Mouse (Mus musculus): ENCODE results near the gene Cfap58.

The Cfap58 gene

DNA sequence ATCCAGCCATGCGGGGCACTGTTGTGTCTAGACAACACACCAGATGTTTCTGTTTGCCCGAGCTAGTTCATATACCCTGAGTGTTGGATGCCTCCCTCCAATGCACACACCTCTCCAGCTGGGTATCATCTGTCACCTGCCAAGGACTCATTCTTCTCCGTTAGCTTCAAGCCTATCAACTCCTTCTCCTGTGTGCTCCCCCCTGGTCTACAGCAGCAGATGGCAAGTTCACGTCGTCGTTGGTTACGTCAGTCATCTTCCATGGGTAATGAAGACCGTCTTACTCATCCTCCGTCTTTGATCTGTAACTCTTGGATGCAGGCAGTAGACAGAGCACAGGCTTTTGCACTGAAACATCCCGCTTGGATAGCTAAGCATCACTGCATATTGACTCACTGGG lies 42.8 kb downstream of the Cfap58 start:
- no peak for DNase-seq

DNA sequence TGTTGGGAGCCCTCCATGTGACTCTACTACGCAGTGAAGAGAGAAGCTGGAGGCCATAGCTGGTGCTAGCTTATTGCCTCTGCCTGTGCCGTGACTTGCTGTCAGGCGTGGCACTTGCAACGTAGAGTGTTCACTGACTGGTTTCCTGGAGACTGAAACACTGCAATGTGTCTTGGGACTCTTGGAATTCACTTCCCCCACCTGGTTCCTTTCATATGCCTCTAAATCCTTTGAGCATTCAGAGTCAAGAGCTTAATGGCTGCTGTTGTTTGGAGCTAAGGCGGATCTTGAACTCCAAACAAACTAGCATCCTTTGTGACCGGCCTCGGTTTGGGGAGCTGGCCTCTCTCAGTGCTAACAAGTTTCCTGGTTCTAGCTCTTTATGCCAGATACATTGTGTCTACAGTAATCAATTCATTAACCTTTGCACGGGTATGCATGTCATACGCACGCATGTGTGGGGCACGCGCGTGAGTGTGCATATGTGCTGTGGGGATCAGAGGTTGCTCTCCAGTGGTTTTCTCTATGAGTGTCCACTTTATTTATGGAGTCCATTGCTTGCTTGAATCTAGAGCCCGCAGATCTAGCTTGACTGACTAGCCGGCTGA lies 48.2 kb downstream of the Cfap58 start:
- no peak for DNase-seq

DNA sequence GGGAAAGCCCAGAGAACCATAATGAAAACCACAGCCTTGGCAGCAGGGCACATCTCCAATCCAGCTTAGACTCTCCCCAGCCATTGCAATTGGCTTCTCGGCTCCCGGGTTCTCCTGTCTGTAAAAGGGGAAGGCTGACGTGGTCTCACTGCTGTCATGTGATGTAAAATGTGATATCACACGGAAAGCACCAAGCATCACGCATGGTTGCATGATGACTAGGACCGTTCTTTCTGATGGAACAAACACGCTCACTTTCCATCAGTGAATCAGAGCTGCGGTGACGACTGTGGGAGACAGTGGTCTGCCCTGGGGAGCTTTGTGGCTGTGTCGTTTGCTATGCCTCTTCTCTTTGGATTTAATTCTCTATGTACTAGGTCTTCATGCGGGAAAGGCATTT lies 50.5 kb downstream of the Cfap58 start:
- DNase-seq = no peak

GRCm38 (mm10) chr19:47988456-47988855 lies 51.0 kb downstream of the Cfap58 start:
- peak in 1 of 2 experiments; percentile 26 for DNase-seq

DNA sequence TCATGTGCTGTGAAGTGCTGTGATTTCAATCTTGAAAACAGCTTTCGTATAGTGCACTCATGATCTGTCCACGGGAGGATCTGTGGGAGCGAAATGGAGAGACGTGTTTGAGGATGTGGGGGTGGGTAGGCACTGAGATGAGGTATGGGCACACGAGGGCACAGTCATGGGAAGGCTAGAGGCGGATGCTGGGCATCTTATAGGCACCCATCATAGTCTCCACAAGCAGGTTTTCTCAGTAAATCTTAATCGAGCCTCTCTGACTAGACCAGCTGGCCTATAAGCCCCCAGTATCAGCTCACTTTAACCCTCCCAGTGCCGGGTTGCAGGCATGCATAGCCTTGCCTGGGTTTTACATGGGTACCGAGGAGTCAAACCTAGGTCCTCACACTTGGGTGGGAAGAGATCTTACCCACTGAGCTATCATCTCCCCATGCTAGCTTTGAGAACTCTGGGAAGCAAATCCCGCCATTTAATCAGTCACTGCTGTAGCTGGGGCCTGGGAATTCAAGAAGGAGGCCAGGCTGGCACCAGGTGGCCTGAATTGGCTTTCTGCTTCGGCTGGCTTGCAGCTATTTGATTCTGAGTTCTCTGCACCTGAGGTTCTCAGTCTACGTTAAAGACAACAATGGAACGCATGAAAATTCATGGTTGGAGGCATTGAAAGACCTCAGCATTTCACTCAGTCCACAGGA lies 51.6 kb downstream of the Cfap58 start:
- DNase-seq = no peak

- no peak for DNase-seq
These were observed 52.1 kb downstream of the Cfap58 start for GRCm38 (mm10) chr19:47989575-47989891.

DNA sequence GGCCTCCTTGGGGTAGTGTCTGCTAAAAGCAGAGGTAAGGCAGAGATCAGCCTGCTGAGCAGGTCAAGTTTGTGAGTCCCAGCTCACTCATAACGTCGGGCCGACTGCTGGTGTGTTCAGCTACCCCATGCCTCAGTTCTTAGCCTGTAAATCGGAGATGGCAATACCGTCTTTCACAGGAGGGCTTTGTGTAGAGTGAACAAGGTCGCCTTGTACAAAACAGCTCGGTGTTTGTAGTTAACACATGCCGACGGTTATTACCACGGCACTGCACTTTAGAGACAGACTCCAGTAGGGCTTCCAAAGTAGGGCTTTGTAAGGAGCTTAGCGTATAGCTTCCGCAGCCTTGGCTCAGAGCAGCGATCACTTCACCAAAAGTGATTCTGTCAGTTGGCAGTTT lies 63.8 kb downstream of the Cfap58 start:
- DNase-seq = no peak

- DNase-seq = peak in 1 of 2 experiments; percentile 9
These were observed 64.3 kb downstream of the Cfap58 start for GRCm38 (mm10) chr19:48001774-48002173.

- DNase-seq = no peak
These were observed 71.4 kb downstream of the Cfap58 start for GRCm38 (mm10) chr19:48008771-48009413.

GRCm38 (mm10) chr19:48009586-48010331 lies 72.3 kb downstream of the Cfap58 start:
- no peak for DNase-seq

DNA sequence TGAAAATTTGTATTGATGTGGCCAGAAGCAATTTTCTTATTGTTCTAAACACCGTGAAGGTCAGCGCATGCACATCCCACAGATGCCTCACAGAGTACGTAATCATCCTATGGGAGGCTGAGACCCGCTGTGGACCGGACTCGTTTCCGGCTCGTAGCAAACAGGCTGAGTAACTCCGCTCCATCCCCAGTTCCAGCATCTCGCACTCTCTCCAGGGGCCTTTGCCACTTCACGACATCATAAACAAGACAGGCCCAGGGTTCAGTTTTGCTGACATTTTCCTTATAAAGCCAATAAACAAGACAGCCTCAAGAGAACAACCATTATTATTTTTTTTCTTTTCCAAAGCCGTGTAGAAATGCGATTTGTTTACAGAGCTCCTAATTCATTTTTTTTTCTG lies 82.6 kb downstream of the Cfap58 start:
- DNase-seq = peak in 1 of 2 experiments; percentile 35

DNA sequence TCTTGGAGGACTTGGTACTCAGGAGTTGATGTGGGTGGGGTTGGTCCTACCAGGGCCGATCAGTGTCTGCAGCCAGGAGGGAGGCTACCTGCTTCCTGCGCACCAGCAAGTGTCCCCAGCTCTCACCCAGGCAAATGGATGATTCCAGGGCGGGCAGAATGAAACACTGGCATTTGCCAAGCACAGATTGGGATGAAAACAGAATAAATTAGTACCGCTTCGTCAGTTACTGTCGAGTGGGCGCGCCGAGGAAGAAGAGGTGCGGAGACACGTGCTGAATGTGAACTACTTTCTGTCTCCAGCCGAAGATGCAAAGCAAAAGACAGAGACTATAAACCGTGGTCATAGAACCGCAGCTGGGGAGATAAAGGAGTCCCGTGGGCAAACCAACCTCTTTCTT lies 84.0 kb downstream of the Cfap58 start:
- no peak for DNase-seq

DNA sequence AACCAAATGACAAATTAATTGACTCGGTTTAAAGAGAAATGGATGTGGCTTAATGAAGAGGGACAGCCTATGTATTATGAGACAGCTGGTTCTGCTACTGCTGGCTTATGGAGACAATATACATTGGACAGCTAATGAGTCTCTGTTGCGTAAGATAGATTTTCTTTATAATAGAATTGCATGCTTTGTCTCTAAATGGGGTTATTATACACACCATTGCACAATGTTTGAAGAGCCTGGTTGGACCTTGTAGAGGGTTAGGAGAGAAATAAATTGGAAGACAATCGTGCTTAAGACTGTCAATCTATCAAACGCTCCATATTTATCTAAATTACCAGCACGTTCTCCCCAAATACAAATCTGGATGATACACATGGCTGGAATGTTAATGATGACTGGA lies 85.3 kb downstream of the Cfap58 start:
- no peak for DNase-seq

DNA sequence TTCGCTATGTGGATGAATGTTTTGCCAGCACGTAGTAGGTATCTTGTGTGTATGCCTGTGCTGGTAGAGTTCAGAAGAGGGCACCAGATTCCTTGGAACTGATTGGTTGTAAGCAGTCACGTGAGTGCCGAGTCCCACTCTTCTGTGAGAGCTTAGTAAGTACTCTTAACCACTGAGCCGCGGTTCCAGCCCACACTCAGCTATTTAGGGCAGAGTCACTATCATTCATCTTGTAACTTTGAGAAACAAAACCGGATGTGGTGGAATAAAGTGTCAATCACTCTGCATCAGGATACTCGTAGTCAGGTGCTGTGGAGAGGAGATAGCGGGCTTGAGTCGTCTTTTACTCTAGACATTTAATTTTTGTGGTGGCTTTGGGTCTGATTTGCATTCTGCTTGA lies 86.3 kb downstream of the Cfap58 start:
- DNase-seq = no peak

DNA sequence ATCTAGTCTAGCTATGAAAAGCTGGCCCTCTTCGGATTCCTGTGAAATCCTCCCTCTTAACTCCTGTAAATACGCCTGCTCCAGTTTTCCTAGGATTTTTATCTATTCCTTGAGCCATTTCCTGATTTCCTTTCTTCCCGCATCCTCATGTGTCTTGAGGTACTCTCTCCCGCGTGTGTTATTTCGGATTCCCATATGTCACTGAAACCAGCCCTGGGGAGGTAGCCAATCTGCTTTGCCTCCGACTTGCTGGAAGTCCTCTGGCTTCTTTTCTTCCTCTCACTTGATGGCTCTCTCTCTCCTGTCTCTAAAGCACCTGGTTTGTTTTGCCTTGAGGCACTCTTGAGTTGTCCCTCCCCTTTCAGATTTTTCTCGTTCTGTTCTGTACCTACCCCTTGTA lies 87.9 kb downstream of the Cfap58 start:
- DNase-seq = no peak

DNA sequence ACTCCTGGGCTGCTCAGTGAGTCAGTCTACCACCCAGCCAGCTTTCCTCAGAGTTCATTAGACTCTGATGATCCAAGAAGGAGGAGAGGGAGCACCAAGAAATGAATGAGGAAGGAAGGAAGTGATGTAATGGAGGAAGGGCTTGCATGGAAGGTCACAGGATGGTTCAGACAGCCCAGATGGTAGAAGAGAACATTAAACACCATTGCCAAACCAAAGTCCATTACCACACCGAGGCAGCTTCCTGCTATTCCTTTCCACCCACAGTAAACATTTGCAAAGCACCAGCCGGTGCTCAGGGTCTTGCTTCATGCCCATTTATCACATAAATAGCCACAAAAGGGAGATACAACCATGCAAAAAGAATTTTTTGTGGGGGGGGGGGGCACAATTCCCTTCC lies 89.4 kb downstream of the Cfap58 start:
- no peak for DNase-seq

GRCm38 (mm10) chr19:48039554-48039953 lies 102.1 kb downstream of the Cfap58 start:
- no peak for DNase-seq

DNA sequence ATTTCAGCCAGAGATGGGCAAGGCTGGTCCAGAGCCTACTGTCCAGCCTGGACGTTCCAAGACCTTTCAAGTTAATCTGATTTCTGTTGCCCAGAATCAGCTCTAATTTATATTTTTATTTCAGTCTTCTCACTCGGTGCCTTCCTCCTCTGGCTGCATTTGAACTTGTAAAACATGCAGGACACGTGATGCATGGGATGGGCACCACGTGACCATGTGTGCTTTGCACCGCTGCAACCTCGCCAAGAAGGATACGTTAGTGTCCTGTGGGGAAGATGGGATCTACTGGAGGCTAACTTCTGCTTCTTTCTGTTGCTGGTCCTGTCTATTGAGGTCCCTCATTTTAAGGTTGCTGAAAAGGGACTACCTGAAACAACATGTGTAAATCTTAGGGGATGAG lies 109.8 kb downstream of the Cfap58 start:
- DNase-seq = no peak

- DNase-seq = no peak
These were observed 111.9 kb downstream of the Cfap58 start for GRCm38 (mm10) chr19:48049361-48049760.

DNA sequence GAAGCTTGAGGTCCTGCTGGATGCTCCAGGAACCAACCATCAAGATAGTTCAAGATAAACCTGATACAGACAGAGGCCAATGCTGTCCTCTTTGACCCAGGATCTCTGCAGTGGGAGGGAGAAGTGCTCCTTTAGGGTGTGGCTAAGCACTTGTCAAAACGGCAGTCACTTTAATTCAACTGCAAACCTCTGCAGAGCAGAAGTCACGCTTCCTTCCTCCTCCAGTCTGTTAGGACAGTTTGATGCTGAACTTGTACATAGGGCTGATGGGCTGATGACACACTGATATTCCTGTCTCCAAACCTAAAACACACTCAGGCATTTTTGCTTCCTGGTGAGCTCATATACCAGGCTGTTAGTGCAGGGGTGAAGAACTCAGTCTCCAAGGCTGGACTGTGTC lies 125.8 kb downstream of the Cfap58 start:
- no peak for DNase-seq

DNA sequence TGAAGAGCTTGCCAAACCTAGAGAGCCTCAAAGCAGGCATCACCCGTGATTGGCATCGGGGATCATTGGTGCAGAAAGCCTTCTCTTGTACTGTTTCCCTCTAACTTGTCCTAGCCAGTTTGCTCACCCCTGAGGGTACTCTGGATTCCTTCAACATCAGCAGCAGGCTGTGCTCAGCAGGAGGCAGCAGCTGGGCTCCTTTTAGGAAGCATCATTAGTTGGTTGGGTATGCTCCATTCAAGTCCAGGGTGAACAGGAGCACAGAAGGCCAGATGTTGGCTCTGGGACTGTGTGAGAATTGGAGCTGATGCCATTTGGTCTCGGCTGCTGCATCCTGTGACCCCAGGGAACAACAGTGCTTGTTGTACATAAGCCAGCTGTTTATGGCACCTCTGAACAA lies 142.2 kb downstream of the Cfap58 start:
- peak; percentile 21 to 81 for DNase-seq

DNA sequence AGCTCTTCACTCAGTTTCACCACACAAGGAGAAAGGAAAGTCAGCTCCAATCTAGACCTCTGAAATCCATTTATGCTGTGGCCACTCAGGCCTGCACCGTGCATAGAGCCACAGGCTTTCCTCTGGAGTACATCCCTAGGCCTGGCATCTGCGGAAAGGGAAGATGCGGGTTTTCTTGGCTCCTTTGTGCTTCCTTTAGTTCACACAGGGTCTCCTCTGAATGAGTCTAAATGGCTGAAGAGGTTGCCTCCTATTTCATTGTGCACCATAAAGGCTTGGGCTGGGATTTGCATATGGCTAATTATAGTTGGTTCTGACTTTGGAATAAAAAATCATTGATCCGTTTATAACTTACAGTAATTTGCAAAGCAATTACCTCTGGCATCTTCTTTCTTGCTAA lies 144.0 kb downstream of the Cfap58 start:
- DNase-seq = no peak

Measured in lung, postnatal 4 days (tissue).